Mouse (Mus musculus) CD4-positive naive resting alpha-beta T cell, adult 57 days (primary cell): Measurements from ENCODE around the gene Flnc. TPM values are rescaled to one million over a fixed set of nuclear protein-coding genes. Genes with fewer than 3 reads are reported as not detected.

Experiments
- total RNA-seq: library from RNA; stranded (reverse); gene quantifications from one replicate; pipeline ENCODE4 v1.2.4, GENCODE M21; 2023

Flnc gene
- total RNA-seq = 0.41 TPM

DNA sequence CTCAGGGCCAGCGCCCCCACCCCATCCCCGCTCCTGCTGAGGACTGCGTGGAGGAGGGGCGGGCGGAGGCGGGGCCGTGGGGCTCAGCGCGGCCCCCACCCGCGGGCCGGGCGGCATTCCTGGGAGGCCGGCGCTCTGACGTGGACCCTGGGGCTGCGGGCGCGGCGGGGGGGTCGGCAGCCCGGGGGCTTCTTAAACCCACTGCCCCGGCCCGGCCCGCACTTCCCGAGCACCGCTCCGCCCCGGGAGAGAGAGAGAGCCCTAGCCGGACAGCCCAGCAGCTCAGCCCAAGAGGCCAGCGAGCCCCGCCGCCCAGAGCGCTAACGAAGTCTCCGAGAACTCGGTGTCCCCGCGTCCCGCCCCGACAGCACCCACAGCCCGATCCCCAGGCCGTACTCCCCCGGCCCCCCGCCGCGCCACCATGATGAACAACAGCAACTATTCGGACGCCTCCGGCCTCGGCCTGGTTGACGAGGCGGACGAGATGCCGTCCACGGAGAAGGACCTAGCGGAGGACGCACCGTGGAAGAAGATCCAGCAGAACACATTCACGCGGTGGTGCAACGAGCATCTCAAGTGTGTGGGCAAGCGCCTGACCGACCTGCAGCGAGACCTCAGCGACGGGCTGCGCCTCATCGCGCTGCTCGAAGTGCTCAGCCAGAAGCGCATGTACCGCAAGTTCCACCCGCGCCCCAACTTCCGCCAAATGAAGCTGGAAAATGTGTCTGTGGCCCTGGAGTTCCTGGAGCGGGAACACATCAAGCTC is at the start of gene Flnc:
Flnc (plus strand) TSS at position 219 of the 766 bp plus-strand sequence.

DNA sequence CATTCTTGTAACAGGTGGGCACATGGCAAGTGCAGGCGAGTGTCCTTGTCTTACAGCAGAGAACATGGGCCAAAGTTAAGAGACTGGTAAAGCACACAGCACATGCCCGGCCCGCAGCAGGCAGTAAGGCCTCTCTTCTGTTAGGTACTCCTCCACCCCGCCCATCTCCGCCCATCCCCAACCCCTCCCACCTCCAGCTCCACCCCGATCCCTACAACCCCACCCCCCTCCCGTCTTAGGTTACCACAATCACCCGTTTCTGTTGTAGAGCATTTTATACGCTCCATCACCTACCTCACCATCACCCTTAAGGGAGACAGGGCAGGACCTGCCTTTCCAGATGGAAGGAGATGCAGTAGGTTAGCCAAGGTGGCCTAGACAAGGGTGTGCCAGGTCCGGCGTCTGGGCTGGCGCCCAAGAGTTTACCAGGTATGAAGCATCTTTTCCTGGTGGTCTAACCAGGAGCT is 45.0 kb upstream of the Flnc start, which contains the start of gene Opn1sw:
Opn1sw (minus strand) TSS at position 417 of the 467 bp plus-strand sequence.

DNA sequence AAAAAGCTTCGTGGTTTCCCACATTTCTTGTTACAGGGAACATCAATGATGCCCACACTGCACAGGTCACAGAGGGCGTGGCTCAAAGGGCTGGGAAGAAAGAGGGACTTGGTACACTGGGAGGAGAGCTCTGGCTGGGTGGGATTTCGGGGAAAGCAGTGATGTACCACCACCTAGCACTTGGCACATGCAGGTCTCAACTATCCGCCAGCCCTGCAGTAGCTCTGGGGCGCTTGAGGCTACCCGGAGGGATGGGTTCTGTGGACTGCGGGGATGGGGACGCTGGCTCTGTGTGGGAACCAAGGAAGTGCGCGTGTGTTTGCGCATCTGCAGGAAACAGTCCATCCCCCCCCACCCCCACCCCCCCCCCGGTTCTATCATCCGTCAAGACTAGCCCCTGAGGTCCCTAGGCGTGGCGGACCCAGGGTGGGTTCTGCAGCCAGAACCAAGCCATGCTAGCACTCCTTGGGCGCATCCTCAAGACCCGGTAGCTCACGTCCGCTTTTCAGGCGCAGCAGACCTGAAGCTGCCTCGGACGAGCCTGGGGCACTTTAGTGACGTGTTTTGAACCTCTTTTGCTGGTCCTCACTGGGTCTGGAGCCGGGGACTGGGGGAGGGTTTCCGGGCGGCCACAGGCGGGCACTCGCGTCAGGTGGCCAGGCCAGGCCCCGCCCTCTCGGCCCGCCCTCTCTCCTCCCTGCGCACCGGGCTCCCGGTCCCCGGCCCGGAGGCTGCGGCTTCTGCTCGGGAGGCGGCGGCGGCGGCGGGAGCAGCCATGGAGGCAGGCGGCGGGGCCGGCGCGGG is 36.9 kb upstream of the Flnc start, which contains the start of gene Ccdc136:
Ccdc136 (plus strand) TSS at position 400 of the 804 bp plus-strand sequence.

DNA sequence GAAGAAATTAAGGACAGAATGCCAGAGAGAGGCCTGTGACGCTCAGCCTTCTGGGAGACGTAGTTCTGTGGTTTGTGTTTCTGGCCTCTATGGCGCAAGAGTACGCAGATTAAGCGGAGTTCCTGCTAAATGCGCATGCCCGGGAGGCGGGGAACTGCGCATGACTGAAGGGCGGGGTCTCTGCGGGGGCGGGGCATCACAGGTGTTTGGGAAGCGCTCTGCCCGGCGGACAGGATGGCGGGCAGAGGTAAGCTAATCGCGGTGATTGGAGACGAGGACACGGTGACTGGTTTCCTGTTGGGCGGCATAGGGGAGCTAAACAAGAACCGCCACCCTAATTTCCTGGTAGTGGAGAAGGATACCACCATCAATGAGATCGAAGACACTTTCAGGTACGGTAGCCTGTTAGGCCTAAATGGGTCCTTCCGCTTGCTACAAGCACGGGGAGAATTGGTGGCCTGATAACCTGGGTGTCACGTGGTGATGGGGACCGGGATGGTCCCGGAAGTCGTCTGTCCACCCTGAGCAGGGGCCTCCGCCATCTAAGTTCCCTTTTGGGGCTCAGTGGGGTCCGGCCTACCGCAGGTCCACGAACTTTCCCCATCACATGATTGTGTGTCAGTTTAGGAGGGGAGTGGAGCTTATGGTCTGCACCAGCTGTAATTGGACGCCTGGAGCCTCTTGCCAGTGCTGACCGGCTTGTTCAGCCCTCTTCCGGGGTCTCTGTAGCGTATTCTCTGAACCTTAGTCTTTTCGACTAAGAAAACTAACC is 34.7 kb downstream of the Flnc start, which contains the start of gene Atp6v1f:
Atp6v1f (plus strand) TSS at position 136 of the 772 bp plus-strand sequence.

DNA sequence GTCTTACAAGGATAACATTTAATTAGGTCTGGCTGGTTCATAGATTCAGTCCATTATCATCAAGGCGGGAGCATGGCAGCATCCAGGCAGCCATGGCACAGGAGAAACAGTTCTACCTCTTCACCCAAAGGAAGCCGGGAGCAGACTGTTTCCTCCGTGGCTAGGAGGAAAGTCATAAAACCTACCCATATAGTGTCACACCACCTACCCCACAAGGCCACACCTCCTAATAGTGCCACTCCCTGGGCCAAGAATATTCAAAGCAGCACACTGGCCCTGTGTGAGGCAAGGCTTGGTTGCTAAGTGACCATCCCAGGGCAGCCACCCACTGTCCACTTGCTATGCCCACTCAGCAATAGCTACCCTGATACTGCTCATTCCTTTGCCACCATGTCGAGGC is 38.1 kb downstream of the Flnc start, which contains the start of gene Atp6v1fnb:
Atp6v1fnb (plus strand) TSS at position 301 of the 400 bp plus-strand sequence.

DNA sequence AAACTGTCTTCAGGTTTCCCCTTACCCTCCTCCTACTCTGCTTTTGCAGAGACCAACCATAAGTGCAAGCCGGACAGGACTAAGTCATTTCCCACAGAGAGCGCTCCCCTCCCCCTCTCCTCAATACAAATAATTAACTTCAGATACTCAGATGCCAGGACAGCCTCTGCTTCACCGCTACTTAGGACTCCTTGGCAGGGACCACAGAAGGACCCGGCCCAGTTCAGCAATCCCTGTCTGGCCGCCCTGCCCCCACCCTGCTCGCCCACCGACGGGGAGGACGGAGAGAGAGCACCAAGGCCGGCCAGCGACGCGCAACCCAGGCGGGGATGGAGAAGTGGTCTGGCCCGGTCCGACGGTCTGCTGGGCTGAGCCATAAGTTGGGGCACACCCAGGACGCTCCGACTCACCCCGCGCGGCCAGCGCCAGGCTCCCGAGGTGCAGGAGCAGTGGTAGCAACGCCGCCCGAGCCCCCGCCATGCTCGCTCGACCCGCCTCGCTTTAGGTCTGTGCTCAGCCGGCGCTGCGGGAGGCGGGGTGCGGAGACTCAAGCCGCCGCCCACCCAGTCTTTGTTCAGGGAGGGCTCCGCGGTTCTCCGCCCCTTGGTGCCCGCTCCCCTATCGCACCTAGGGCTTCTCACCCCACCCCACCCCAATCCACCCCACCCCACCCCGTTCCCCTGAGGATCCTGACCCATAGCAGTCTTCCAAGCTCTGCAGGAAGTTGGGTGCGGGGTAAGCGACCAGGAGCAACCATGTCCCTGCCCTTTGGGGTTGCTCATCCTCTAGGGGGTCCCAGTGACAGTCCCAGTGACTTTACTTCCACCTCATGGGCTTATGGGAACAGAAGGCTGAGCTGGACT is 74.6 kb downstream of the Flnc start, which contains the start of gene Kcp:
Kcp (minus strand) TSS at position 506 of the 863 bp plus-strand sequence.

Other genes starting within 250 kb of the Flnc start
- 141 TPM for gene Impdh1, start 216.9 kb upstream of the Flnc start, total RNA-seq
- 13.3 TPM for gene Hilpda, start 160.8 kb upstream of the Flnc start, total RNA-seq
- gene Fam71f2, start 153.7 kb upstream of the Flnc start, total RNA-seq = 1.9 TPM
- not detected for gene Fam71f1, start 114.1 kb upstream of the Flnc start, total RNA-seq
- 51.0 TPM for gene Calu, start 85.2 kb upstream of the Flnc start, total RNA-seq
- not detected for gene Opn1sw, start 44.8 kb upstream of the Flnc start, total RNA-seq
- gene Ccdc136, start 36.9 kb upstream of the Flnc start, total RNA-seq = 0.65 TPM
- gene Atp6v1f, start 34.5 kb downstream of the Flnc start, total RNA-seq = 163 TPM
- 5.6 TPM for gene Atp6v1fnb, start 38.2 kb downstream of the Flnc start, total RNA-seq
- gene Kcp, start 74.7 kb downstream of the Flnc start, total RNA-seq = not detected
- 10.6 TPM for gene Irf5, start 93.4 kb downstream of the Flnc start, total RNA-seq
- gene Tnpo3, start 176.6 kb downstream of the Flnc start, total RNA-seq = 112 TPM